Mouse (Mus musculus) cerebellum, postnatal 4 days (tissue): ENCODE measurements around the gene Aen.

Experiments
- DNase-seq, 2 experiments: peaks; one replicate each; pipeline ENCODE4 v3.0.0; 2022; ENCODE audit warnings: low spot score in 2 of 2, mixed read lengths in 1 of 2

Gene Aen

GRCm38 (mm10) chr7:78893917-78894316 lies 1.7 kb upstream of the Aen start:
- DNase-seq = no peak

GRCm38 (mm10) chr7:78895021-78895652 lies 517 bp upstream of the Aen start:
- DNase-seq = no peak

GRCm38 (mm10) chr7:78897567-78897966 lies 1.9 kb downstream of the Aen start:
- no peak for DNase-seq

GRCm38 (mm10) chr7:78903174-78903870 lies 7.7 kb downstream of the Aen start:
- DNase-seq = no peak

- DNase-seq = no peak
Observed at GRCm38 (mm10) chr7:78904175-78904574, 8.5 kb downstream of the Aen start.

GRCm38 (mm10) chr7:78909026-78909425 lies 13.4 kb downstream of the Aen start:
- DNase-seq = no peak

- no peak for DNase-seq
Observed at GRCm38 (mm10) chr7:78910336-78911098, 14.9 kb downstream of the Aen start.

- DNase-seq = no peak
Observed at GRCm38 (mm10) chr7:78911209-78911608, 15.6 kb downstream of the Aen start.

GRCm38 (mm10) chr7:78912253-78912973 lies 16.8 kb downstream of the Aen start:
- DNase-seq = no peak

GRCm38 (mm10) chr7:78912974-78913474 lies 17.4 kb downstream of the Aen start, which contains the start of gene Isg20:
Gene Isg20 (plus strand): TSS chr7:78913424.
- no peak for DNase-seq

GRCm38 (mm10) chr7:78913649-78914544 lies 18.2 kb downstream of the Aen start:
- DNase-seq = no peak

GRCm38 (mm10) chr7:78914545-78914845 lies 18.8 kb downstream of the Aen start:
- DNase-seq = no peak

GRCm38 (mm10) chr7:78914896-78915510 lies 19.3 kb downstream of the Aen start:
- no peak for DNase-seq

- no peak for DNase-seq
Observed at GRCm38 (mm10) chr7:78918686-78919085, 23.0 kb downstream of the Aen start.

GRCm38 (mm10) chr7:78922506-78922905 lies 26.9 kb downstream of the Aen start:
- no peak for DNase-seq

GRCm38 (mm10) chr7:78924300-78924699 lies 28.6 kb downstream of the Aen start:
- peak; percentile 49 to 75 for DNase-seq

GRCm38 (mm10) chr7:78924796-78925195 lies 29.1 kb downstream of the Aen start:
- no peak for DNase-seq

- DNase-seq = no peak
Observed at GRCm38 (mm10) chr7:78925680-78926079, 30.0 kb downstream of the Aen start.

- peak in 1 of 2 experiments; percentile 42 for DNase-seq
Observed at GRCm38 (mm10) chr7:78926156-78926555, 30.5 kb downstream of the Aen start.

GRCm38 (mm10) chr7:78927266-78927665 lies 31.6 kb downstream of the Aen start:
- no peak for DNase-seq
